Mouse (Mus musculus) testis, adult 2 months (tissue): ENCODE measurements around the gene Eef1akmt2. TPM values are rescaled to one million over a fixed set of nuclear protein-coding genes. Genes with fewer than 3 reads are reported as not detected.

ENCODE experiments used
- H3K27ac ChIP-seq: fragments of 200-500 bp; 2 replicates; pipeline ENCODE4 v1.5.1; 2012; ENCODE audit warnings: low read depth, low read length; ENCODE audit not compliant: control insufficient read depth, insufficient read depth
- H3K27me3 ChIP-seq: fragments of 200-500 bp; 2 replicates; pipeline ENCODE4 v1.6.1; 2012; ENCODE audit warnings: mild to moderate bottlenecking, low read length, moderate library complexity; ENCODE audit not compliant: control insufficient read depth, insufficient read depth
- H3K36me3 ChIP-seq: fragments of 200-500 bp; 2 replicates; pipeline ENCODE4 v1.6.1; 2012; ENCODE audit warnings: mild to moderate bottlenecking, low read length; ENCODE audit not compliant: control insufficient read depth, insufficient read depth
- H3K4me1 ChIP-seq: fragments of 200-500 bp; 2 replicates; pipeline ENCODE4 v1.6.1; 2012; ENCODE audit warnings: low read length; ENCODE audit not compliant: control insufficient read depth, insufficient read depth
- H3K4me3 ChIP-seq: fragments of 200-500 bp; 2 replicates; pipeline ENCODE4 v1.5.1; 2012; ENCODE audit warnings: low read depth, mild to moderate bottlenecking, low read length, moderate library complexity, mixed read lengths; ENCODE audit not compliant: control insufficient read depth
- CTCF ChIP-seq: fragments of 200-500 bp; IDR thresholded peaks from 2 replicates; pipeline ENCODE4 v1.5.1; 2012; ENCODE audit warnings: low read depth, mild to moderate bottlenecking, inconsistent platforms, low read length, moderate library complexity; ENCODE audit not compliant: control insufficient read depth, insufficient read depth, insufficient replicate concordance
- POLR2A ChIP-seq: fragments of 200-500 bp; IDR thresholded peaks from 2 replicates; pipeline ENCODE4 v1.6.1; 2012; ENCODE audit warnings: low read depth, mild to moderate bottlenecking, inconsistent platforms, low read length, moderate library complexity; ENCODE audit not compliant: control insufficient read depth
- polyA plus RNA-seq: library from polyadenylated mRNA; depleted of rRNA; stranded (reverse); fragments of >200 nt; gene quantifications from 2 replicates; pipeline ENCODE4 v1.2.3, GENCODE M21; 2012

Gene Eef1akmt2
- polyA plus RNA-seq, 1 experiment: 5.5 TPM

- Histone ChIP-seq H3K4me1 (peaks cover 5% of the 10 kb centered on the region), H3K36me3 (no peaks in the 10 kb centered on the region), H3K4me3 (no peak overlapping the region), H3K27me3 (no peaks in the 10 kb centered on the region), H3K27ac (no peak overlapping the region)
- no peak for TF ChIP-seq POLR2A
- no peak for TF ChIP-seq CTCF
These were observed 40.9 kb upstream of the Eef1akmt2 start for GRCm38 (mm10) chr7:132893336-132893735.

- no peaks in the 10 kb centered on the region for H3K27me3 ChIP-seq
- H3K4me3 ChIP-seq: no peak overlapping the region
- H3K36me3 ChIP-seq: no peaks in the 10 kb centered on the region
- peaks cover 5% of the 10 kb centered on the region for H3K4me1 ChIP-seq
- H3K27ac ChIP-seq: no peak overlapping the region
- TF ChIP-seq CTCF: no peak
- no peak for TF ChIP-seq POLR2A
These were observed 40.3 kb upstream of the Eef1akmt2 start for GRCm38 (mm10) chr7:132892806-132893205.

- Histone ChIP-seq H3K4me3 (no peak overlapping the region), H3K27me3 (no peaks in the 10 kb centered on the region), H3K4me1 (peaks cover 5% of the 10 kb centered on the region), H3K36me3 (no peaks in the 10 kb centered on the region), H3K27ac (no peak overlapping the region)
- TF ChIP-seq POLR2A (no peak), CTCF (no peak)
These were observed 39.8 kb upstream of the Eef1akmt2 start for GRCm38 (mm10) chr7:132892311-132892661.

- TF ChIP-seq CTCF: no peak
- TF ChIP-seq POLR2A: no peak
- H3K27me3 ChIP-seq: no peaks in the 10 kb centered on the region
- H3K36me3 ChIP-seq: no peaks in the 10 kb centered on the region
- H3K27ac ChIP-seq: no peak overlapping the region
- no peak overlapping the region for H3K4me3 ChIP-seq
- H3K4me1 ChIP-seq: peaks cover 3% of the 10 kb centered on the region
These were observed 39.3 kb upstream of the Eef1akmt2 start for GRCm38 (mm10) chr7:132891561-132892310.

GRCm38 (mm10) chr7:132890201-132890600 is 37.7 kb upstream of the Eef1akmt2 start:
- no peak for TF ChIP-seq POLR2A
- TF ChIP-seq CTCF: no peak
- H3K36me3 ChIP-seq: no peaks in the 10 kb centered on the region
- no peaks in the 10 kb centered on the region for H3K27me3 ChIP-seq
- H3K27ac ChIP-seq: no peak overlapping the region
- H3K4me1 ChIP-seq: no peaks in the 10 kb centered on the region
- no peak overlapping the region for H3K4me3 ChIP-seq

- Histone ChIP-seq H3K4me1 (no peaks in the 10 kb centered on the region), H3K27me3 (no peaks in the 10 kb centered on the region), H3K27ac (no peak overlapping the region), H3K4me3 (no peak overlapping the region), H3K36me3 (no peaks in the 10 kb centered on the region)
- TF ChIP-seq POLR2A (no peak), CTCF (no peak)
These were observed 37.2 kb upstream of the Eef1akmt2 start for GRCm38 (mm10) chr7:132889691-132890090.

- no peak overlapping the region for H3K4me3 ChIP-seq
- no peaks in the 10 kb centered on the region for H3K36me3 ChIP-seq
- no peaks in the 10 kb centered on the region for H3K4me1 ChIP-seq
- no peak overlapping the region for H3K27ac ChIP-seq
- no peaks in the 10 kb centered on the region for H3K27me3 ChIP-seq
- TF ChIP-seq POLR2A (no peak), CTCF (no peak)
These were observed 36.2 kb upstream of the Eef1akmt2 start for GRCm38 (mm10) chr7:132888518-132889249.

GRCm38 (mm10) chr7:132888052-132888451 is 35.6 kb upstream of the Eef1akmt2 start:
- H3K27ac ChIP-seq: no peak overlapping the region
- H3K4me3 ChIP-seq: no peak overlapping the region
- no peaks in the 10 kb centered on the region for H3K27me3 ChIP-seq
- H3K36me3 ChIP-seq: no peaks in the 10 kb centered on the region
- H3K4me1 ChIP-seq: no peaks in the 10 kb centered on the region
- no peak for TF ChIP-seq POLR2A
- no peak for TF ChIP-seq CTCF
